Mouse (Mus musculus) liver, postnatal 0 days (tissue): ENCODE data around the gene Sec24a.

Source experiments
- CTCF ChIP-seq: sonication (generic); IDR thresholded peaks from 2 replicates; pipeline ENCODE4 v1.5.1; 2016; ENCODE audit warnings: antibody characterized with exemption, low read depth
- EP300 ChIP-seq: IDR thresholded peaks from 2 replicates; pipeline ENCODE4 v1.6.1; 2016; ENCODE audit warnings: antibody characterized with exemption, low read depth, mild to moderate bottlenecking

DNA sequence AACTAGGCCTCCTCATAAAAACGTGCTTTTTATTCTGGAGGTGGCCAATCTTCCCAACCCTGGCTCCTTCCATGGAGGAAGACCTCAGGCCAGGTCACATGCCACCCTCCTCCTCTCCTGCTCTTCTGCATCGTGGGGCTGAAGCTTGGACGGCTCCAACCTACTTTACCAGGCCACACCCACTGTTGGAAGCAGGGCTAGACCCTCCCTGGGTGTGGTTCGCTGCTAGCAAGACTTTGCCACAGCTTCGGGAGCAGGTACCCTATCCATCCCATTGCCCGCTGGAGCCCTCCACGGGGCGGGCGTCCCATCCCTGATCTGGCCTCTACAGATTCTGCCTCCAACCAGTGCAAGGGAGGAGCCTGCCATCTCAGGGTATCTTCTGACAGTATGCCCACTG lies 120.2 kb downstream of the Sec24a start:
- TF ChIP-seq CTCF (no peak), EP300 (no peak)
